Mouse (Mus musculus): ENCODE measurements around the gene Fgfr2.

DNA sequence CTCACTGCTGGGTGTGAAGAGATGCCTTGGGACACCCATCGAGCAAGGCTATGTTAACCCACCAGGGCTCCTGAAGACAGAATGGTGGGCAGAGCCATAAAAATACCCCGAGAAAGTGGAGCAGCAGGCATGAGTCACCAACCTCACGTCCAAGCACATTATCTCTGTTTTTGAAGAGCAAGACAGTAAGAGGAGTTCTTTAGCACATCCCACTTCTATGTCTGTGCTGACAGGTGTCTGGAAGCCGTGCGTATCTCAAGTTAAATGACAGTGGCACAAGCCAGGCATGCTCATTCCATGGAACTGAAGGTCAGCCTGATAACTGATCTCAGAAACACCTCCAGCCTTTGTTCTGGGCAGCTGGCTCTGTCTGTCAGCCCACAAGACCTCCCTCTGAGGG is 1055.2 kb downstream of the Fgfr2 start:
- TF ChIP-seq POLR2A (IDR thresholded peaks at IDR 0.05; ENCODE audit: low read depth, low read length) (no peak), CTCF (IDR thresholded peaks at IDR 0.05; ENCODE audit: borderline replicate concordance, insufficient read depth, low read length) (no peak)
